Mouse (Mus musculus): ENCODE data around the gene 5730522E02Rik. TPM values are rescaled to one million over a fixed set of nuclear protein-coding genes. Genes with fewer than 3 reads are reported as not detected.
A peak's percentile ranks its signal among the peaks of the same experiment; 100 is the strongest.

5730522E02Rik gene
- total RNA-seq, 2 experiments from 2014 or later = 0.67 to 0.84 TPM

- intact Hi-C loops (cut with DNase I) = no loop called here
- DNase-seq = no peak
Measured at GRCm38 (mm10) chr11:26130911-26131310, 79.7 kb downstream of the 5730522E02Rik start.

- DNase-seq = no peak
- intact Hi-C loops (cut with DNase I) = no loop called here
Measured at GRCm38 (mm10) chr11:26129054-26129453, 81.5 kb downstream of the 5730522E02Rik start.

- DNase-seq = peak; percentile 4 to 8
- intact Hi-C loops (cut with DNase I) = no loop called here
Measured at GRCm38 (mm10) chr11:26128385-26128784, 82.2 kb downstream of the 5730522E02Rik start.

GRCm38 (mm10) chr11:26125923-26126322, 84.6 kb downstream of the 5730522E02Rik start:
- intact Hi-C loops (cut with DNase I) = no loop called here
- DNase-seq = no peak

GRCm38 (mm10) chr11:26120781-26121557, 89.6 kb downstream of the 5730522E02Rik start:
- no peak for DNase-seq
- intact Hi-C loops (cut with DNase I) = no loop called here

GRCm38 (mm10) chr11:26117651-26118050, 92.9 kb downstream of the 5730522E02Rik start:
- intact Hi-C loops (cut with DNase I) = no loop called here
- DNase-seq = no peak

- intact Hi-C loops (cut with DNase I) = no loop called here
- peak; percentile 29 to 51 for DNase-seq
Measured at GRCm38 (mm10) chr11:26112206-26112605, 98.4 kb downstream of the 5730522E02Rik start.

GRCm38 (mm10) chr11:26108647-26109046, 101.9 kb downstream of the 5730522E02Rik start:
- intact Hi-C loops (cut with DNase I) = no loop called here
- no peak for DNase-seq

- no peak for DNase-seq
- intact Hi-C loops (cut with DNase I) = no loop called here
Measured at GRCm38 (mm10) chr11:26104680-26105079, 105.9 kb downstream of the 5730522E02Rik start.

GRCm38 (mm10) chr11:26103698-26104097, 106.9 kb downstream of the 5730522E02Rik start:
- DNase-seq = no peak
- intact Hi-C loops (cut with DNase I) = no loop called here

- DNase-seq = no peak
- intact Hi-C loops (cut with DNase I) = no loop called here
Measured at GRCm38 (mm10) chr11:26102878-26103277, 107.7 kb downstream of the 5730522E02Rik start.

GRCm38 (mm10) chr11:26100077-26100476, 110.5 kb downstream of the 5730522E02Rik start:
- intact Hi-C loops (cut with DNase I) = no loop called here
- no peak for DNase-seq

GRCm38 (mm10) chr11:26098933-26099332, 111.6 kb downstream of the 5730522E02Rik start:
- intact Hi-C loops (cut with DNase I) = no loop called here
- DNase-seq = no peak

GRCm38 (mm10) chr11:26096095-26096494, 114.5 kb downstream of the 5730522E02Rik start:
- intact Hi-C loops (cut with DNase I) = no loop called here
- no peak for DNase-seq

GRCm38 (mm10) chr11:26088993-26089392, 121.6 kb downstream of the 5730522E02Rik start:
- intact Hi-C loops (cut with DNase I) = no loop called here
- DNase-seq = no peak

GRCm38 (mm10) chr11:26086679-26087078, 123.9 kb downstream of the 5730522E02Rik start:
- intact Hi-C loops (cut with DNase I) = no loop called here
- DNase-seq = no peak

GRCm38 (mm10) chr11:26085380-26086035, 125.1 kb downstream of the 5730522E02Rik start:
- intact Hi-C loops (cut with DNase I) = no loop called here
- DNase-seq = no peak

- DNase-seq = no peak
- intact Hi-C loops (cut with DNase I) = no loop called here
Measured at GRCm38 (mm10) chr11:26076335-26076734, 134.2 kb downstream of the 5730522E02Rik start.

- intact Hi-C loops (cut with DNase I) = no loop called here
- DNase-seq = no peak
Measured at GRCm38 (mm10) chr11:26075536-26075935, 135.0 kb downstream of the 5730522E02Rik start.

- DNase-seq = peak; percentile 40 to 54
- intact Hi-C loops (cut with DNase I) = no loop called here
Measured at GRCm38 (mm10) chr11:26073638-26074294, 136.8 kb downstream of the 5730522E02Rik start.

- intact Hi-C loops (cut with DNase I) = no loop called here
- no peak for DNase-seq
Measured at GRCm38 (mm10) chr11:26072101-26072500, 138.5 kb downstream of the 5730522E02Rik start.

- DNase-seq = no peak
- intact Hi-C loops (cut with DNase I) = no loop called here
Measured at GRCm38 (mm10) chr11:26063252-26063651, 147.3 kb downstream of the 5730522E02Rik start.
